Comparison of ENCODE assay signal across 29 mouse cellular contexts in the genomic region with DNA sequence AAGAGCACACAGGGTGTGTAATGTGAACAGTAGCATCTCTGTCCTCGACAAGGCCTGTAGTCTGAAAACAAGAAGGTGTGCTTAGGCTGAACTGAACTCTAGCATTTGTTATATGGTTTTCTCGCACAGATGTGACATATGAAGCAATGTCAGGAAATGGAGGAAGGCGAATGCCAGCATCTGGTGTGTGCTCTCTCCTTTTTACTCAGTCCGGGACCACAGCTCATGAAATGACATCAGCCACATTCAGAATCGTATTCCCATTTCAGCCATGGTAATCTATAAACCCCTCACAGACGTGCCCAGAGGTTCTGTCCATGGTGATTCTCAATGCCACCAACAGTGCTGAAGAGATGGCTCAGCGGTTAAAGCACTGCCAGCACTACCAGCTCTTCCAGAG.
"Had no signal": no experiment of that assay in that cellular context is flagged by ENCODE, and none has a peak within 500 bp of the region (broad histone marks: within the 10 kb centered on the region; RNA-seq: fewer than 3 reads in every experiment).

No protein-coding gene starts in this region.

- H3K9ac ChIP-seq: heart, embryonic 12.5 days; heart, embryonic 15.5 days; hindbrain, embryonic 12.5 days; hindbrain, embryonic 13.5 days; hindbrain, embryonic 14.5 days; hindbrain, embryonic 15.5 days; intestine, embryonic 15.5 days; kidney, embryonic 15.5 days had no signal

- H3K4me1 ChIP-seq: hindbrain, embryonic 15.5 days; intestine, embryonic 15.5 days had no signal

- DNase-seq: heart, postnatal 10 days; heart, postnatal 14 days; heart, postnatal 36 days; heart, postnatal 4 days; kidney, adult 18-20 months; kidney, adult 2 months; kidney, adult 8-10 months; kidney, adult 9 months; kidney, postnatal 25 days; kidney, postnatal 36 days; layer of hippocampus, adult 9-11 months; layer of hippocampus, postnatal 36 days had no signal

- ATAC-seq: hindbrain, embryonic 16.5 days; hindbrain, postnatal 0 days; intestine, embryonic 15.5 days; intestine, postnatal 0 days had no signal

- H3K4me2 ChIP-seq: heart, embryonic 11.5 days; heart, embryonic 12.5 days; heart, embryonic 13.5 days; heart, embryonic 15.5 days; hindbrain, embryonic 12.5 days; hindbrain, embryonic 13.5 days; hindbrain, embryonic 14.5 days; hindbrain, embryonic 15.5 days; intestine, embryonic 15.5 days; kidney, embryonic 15.5 days had no signal

- H3K27ac ChIP-seq: heart, embryonic 10.5 days; heart, embryonic 13.5 days; heart, embryonic 15.5 days; hindbrain, embryonic 10.5 days; hindbrain, embryonic 12.5 days; hindbrain, embryonic 13.5 days; hindbrain, embryonic 14.5 days; hindbrain, embryonic 15.5 days; hindbrain, postnatal 0 days; intestine, embryonic 15.5 days; kidney, embryonic 15.5 days; kidney, postnatal 0 days; layer of hippocampus, adult 2 months had no signal

- H3K4me3 ChIP-seq: heart, embryonic 10.5 days; heart, embryonic 12.5 days; heart, embryonic 13.5 days; heart, embryonic 15.5 days; hindbrain, embryonic 10.5 days; hindbrain, embryonic 12.5 days; hindbrain, embryonic 13.5 days; hindbrain, embryonic 15.5 days; intestine, embryonic 15.5 days; kidney, embryonic 15.5 days; layer of hippocampus, adult 2 months had no signal

- H3K27me3 ChIP-seq: heart, embryonic 12.5 days; heart, embryonic 15.5 days; hindbrain, embryonic 12.5 days; hindbrain, embryonic 15.5 days; intestine, embryonic 15.5 days; kidney, embryonic 15.5 days had no signal

- H3K9me3 ChIP-seq: heart, embryonic 10.5 days; heart, embryonic 12.5 days; heart, embryonic 13.5 days; heart, embryonic 15.5 days; hindbrain, embryonic 10.5 days; hindbrain, embryonic 12.5 days; hindbrain, embryonic 13.5 days; hindbrain, embryonic 15.5 days; intestine, embryonic 15.5 days; kidney, embryonic 15.5 days had no signal

- H3K36me3 ChIP-seq: heart, embryonic 10.5 days; heart, embryonic 12.5 days; heart, embryonic 13.5 days; heart, embryonic 15.5 days; hindbrain, embryonic 10.5 days; hindbrain, embryonic 12.5 days; hindbrain, embryonic 13.5 days; hindbrain, embryonic 15.5 days; intestine, embryonic 15.5 days; kidney, embryonic 15.5 days had no signal
